Mouse (Mus musculus): Measurements from ENCODE around the gene Sephs2. TPM values are rescaled to one million over a fixed set of nuclear protein-coding genes. Genes with fewer than 3 reads are reported as not detected.

Sephs2 gene
- polyA plus RNA-seq, 1 experiment from 2014 or later = 59.1 TPM

- WGBS = 9% methylated on average over 28 of the region's 33 CpGs
- Histone ChIP-seq H3K36me3 (peaks cover 33% of the 10 kb centered on the region), H3K4me3 (peak overlapping the region; percentile 89), H3K9me3 (no peaks in the 10 kb centered on the region), H3K4me2 (peak overlapping the region; percentile 72), H3K27ac (peak overlapping the region; percentile 95), H3K4me1 (peaks cover 26% of the 10 kb centered on the region), H3K27me3 (no peaks in the 10 kb centered on the region), H3K9ac (peak overlapping the region; percentile 96)
- peak; percentile 82 for ATAC-seq (ENCODE audit: insufficient number of reproducible peaks, low FRiP score, low TSS enrichment, low read depth)
These were observed 29.0 kb downstream of the Sephs2 start for GRCm38 (mm10) chr7:127244658-127245510.

GRCm38 (mm10) chr7:127243870-127244657 is 29.8 kb downstream of the Sephs2 start, which contains the start of gene Zfp771:
Zfp771 (plus strand) TSS chr7:127244274.
- H3K4me1 ChIP-seq = peaks cover 26% of the 10 kb centered on the region
- H3K4me2 ChIP-seq = peak within 1 kb of the TSS; percentile 72
- H3K4me3 ChIP-seq = peak within 1 kb of the TSS; percentile 89
- no peaks in the 10 kb centered on the region for H3K9me3 ChIP-seq
- ATAC-seq (ENCODE audit: insufficient number of reproducible peaks, low FRiP score, low TSS enrichment, low read depth) = peak; percentile 97
- peaks cover 26% of the 10 kb centered on the region for H3K36me3 ChIP-seq
- H3K27me3 ChIP-seq = no peaks in the 10 kb centered on the region
- under 1% methylated on average over 51 of the region's 56 CpGs for WGBS
- peak within 1 kb of the TSS; percentile 95 for H3K27ac ChIP-seq
- H3K9ac ChIP-seq = peak within 1 kb of the TSS; percentile 96

- ATAC-seq (ENCODE audit: insufficient number of reproducible peaks, low FRiP score, low TSS enrichment, low read depth) = no peak
- Histone ChIP-seq H3K4me3 (peak overlapping the region; percentile 89), H3K9ac (peak overlapping the region; percentile 96; the same call in 1 of the 2 replicates)
These were observed 30.4 kb downstream of the Sephs2 start for GRCm38 (mm10) chr7:127243361-127243867.

GRCm38 (mm10) chr7:127234777-127235176 is 39.1 kb downstream of the Sephs2 start:
- Histone ChIP-seq H3K9ac (no peak overlapping the region), H3K4me2 (no peak overlapping the region), H3K9me3 (no peaks in the 10 kb centered on the region), H3K4me3 (no peak overlapping the region), H3K27me3 (no peaks in the 10 kb centered on the region), H3K36me3 (peaks cover 53% of the 10 kb centered on the region), H3K4me1 (peaks cover 30% of the 10 kb centered on the region), H3K27ac (no peak overlapping the region)
- WGBS = 78% methylated on average over 2 of the region's 2 CpGs
- no peak for ATAC-seq (ENCODE audit: insufficient number of reproducible peaks, low FRiP score, low TSS enrichment, low read depth)

More at GRCm38 (mm10) chr7:127243361-127243867, 30.4 kb downstream of the Sephs2 start:
- H3K4me1 ChIP-seq = peaks cover 26% of the 10 kb centered on the region
- H3K27me3 ChIP-seq = no peaks in the 10 kb centered on the region
- H3K27ac ChIP-seq = peak overlapping the region; percentile 95
- 21% methylated on average over 2 of the region's 2 CpGs for WGBS
- no peaks in the 10 kb centered on the region for H3K9me3 ChIP-seq
- peaks cover 28% of the 10 kb centered on the region for H3K36me3 ChIP-seq
- peak overlapping the region; percentile 72 for H3K4me2 ChIP-seq

GRCm38 (mm10) chr7:127233765-127234164 is 40.1 kb downstream of the Sephs2 start:
- WGBS = 3% methylated on average over 9 of the region's 9 CpGs
- Histone ChIP-seq H3K4me2 (peak overlapping the region; percentile 64), H3K36me3 (peaks cover 58% of the 10 kb centered on the region), H3K4me3 (peak overlapping the region; percentile 96), H3K4me1 (peaks cover 34% of the 10 kb centered on the region), H3K27me3 (no peaks in the 10 kb centered on the region), H3K9ac (peak overlapping the region; percentile 95), H3K9me3 (no peaks in the 10 kb centered on the region), H3K27ac (peak overlapping the region; percentile 97)
- no peak for ATAC-seq (ENCODE audit: insufficient number of reproducible peaks, low FRiP score, low TSS enrichment, low read depth)

GRCm38 (mm10) chr7:127233368-127233749 is 40.5 kb downstream of the Sephs2 start:
- Histone ChIP-seq H3K4me3 (peak overlapping the region; percentile 96), H3K27ac (peak overlapping the region; percentile 97), H3K4me2 (peak overlapping the region; percentile 64), H3K27me3 (no peaks in the 10 kb centered on the region), H3K9me3 (no peaks in the 10 kb centered on the region), H3K4me1 (peaks cover 34% of the 10 kb centered on the region), H3K36me3 (peaks cover 54% of the 10 kb centered on the region), H3K9ac (peak overlapping the region; percentile 95)
- peak; percentile 35 for ATAC-seq (ENCODE audit: insufficient number of reproducible peaks, low FRiP score, low TSS enrichment, low read depth)
- WGBS = under 1% methylated on average over 27 of the region's 27 CpGs

- ATAC-seq (ENCODE audit: insufficient number of reproducible peaks, low FRiP score, low TSS enrichment, low read depth) = peak; percentile 90
These were observed 41.1 kb downstream of the Sephs2 start, which contains the start of the genes Zfp553 and Sept1 for GRCm38 (mm10) chr7:127232622-127233367. Zfp553 (plus strand) TSS chr7:127233061. Sept1 (minus strand) TSS chr7:127233130.

GRCm38 (mm10) chr7:127231826-127232621 is 41.8 kb downstream of the Sephs2 start:
- 6% methylated on average over 20 of the region's 20 CpGs for WGBS
- Histone ChIP-seq H3K4me2 (peak overlapping the region; percentile 64), H3K9ac (peak overlapping the region; percentile 95), H3K36me3 (peaks cover 40% of the 10 kb centered on the region), H3K27me3 (no peaks in the 10 kb centered on the region), H3K9me3 (no peaks in the 10 kb centered on the region), H3K4me3 (peak overlapping the region; percentile 96), H3K27ac (peak overlapping the region; percentile 97), H3K4me1 (peaks cover 34% of the 10 kb centered on the region)
- no peak for ATAC-seq (ENCODE audit: insufficient number of reproducible peaks, low FRiP score, low TSS enrichment, low read depth)

More at GRCm38 (mm10) chr7:127232622-127233367, 41.1 kb downstream of the Sephs2 start, which contains the start of the genes Zfp553 and Sept1:
- Histone ChIP-seq H3K27me3 (no peaks in the 10 kb centered on the region), H3K9me3 (no peaks in the 10 kb centered on the region), H3K36me3 (peaks cover 48% of the 10 kb centered on the region), H3K27ac (peak within 1 kb of the TSS; percentile 97), H3K4me3 (peak within 1 kb of the TSS; percentile 96), H3K4me2 (peak within 1 kb of the TSS; percentile 64), H3K9ac (peak within 1 kb of the TSS; percentile 95), H3K4me1 (peaks cover 34% of the 10 kb centered on the region)
- under 1% methylated on average over 64 of the region's 64 CpGs for WGBS

GRCm38 (mm10) chr7:127231376-127231775 is 42.5 kb downstream of the Sephs2 start:
- H3K9ac ChIP-seq = peak overlapping the region; percentile 95; the same call in 1 of the 2 replicates
- H3K36me3 ChIP-seq = peaks cover 34% of the 10 kb centered on the region
- ATAC-seq (ENCODE audit: insufficient number of reproducible peaks, low FRiP score, low TSS enrichment, low read depth) = no peak
- WGBS = 40% methylated on average over 3 of the region's 3 CpGs
- no peaks in the 10 kb centered on the region for H3K27me3 ChIP-seq
- peaks cover 34% of the 10 kb centered on the region for H3K4me1 ChIP-seq
- peak overlapping the region; percentile 96 for H3K4me3 ChIP-seq
- H3K4me2 ChIP-seq = peak overlapping the region; percentile 64
- H3K9me3 ChIP-seq = no peaks in the 10 kb centered on the region
- H3K27ac ChIP-seq = no peak overlapping the region

- H3K9me3 ChIP-seq = no peaks in the 10 kb centered on the region
- no peaks in the 10 kb centered on the region for H3K27me3 ChIP-seq
- no peak overlapping the region for H3K4me2 ChIP-seq
- H3K9ac ChIP-seq = no peak overlapping the region
- peaks cover 27% of the 10 kb centered on the region for H3K4me1 ChIP-seq
- peaks cover 15% of the 10 kb centered on the region for H3K36me3 ChIP-seq
- H3K27ac ChIP-seq = no peak overlapping the region
- no peak for ATAC-seq (ENCODE audit: insufficient number of reproducible peaks, low FRiP score, low TSS enrichment, low read depth)
- H3K4me3 ChIP-seq = no peak overlapping the region
- WGBS = 59% methylated on average over 4 of the region's 4 CpGs
These were observed 45.1 kb downstream of the Sephs2 start for GRCm38 (mm10) chr7:127228615-127229303.

All from limb, embryonic 15.5 days (tissue).